17 mouse cellular contexts compared by ENCODE assay signal in genomic region chr15:90992871-90993270, GRCm38 (mm10). TPM values are rescaled to one million over a fixed set of nuclear protein-coding genes. Genes with fewer than 3 reads are reported as not detected.
A peak's percentile ranks its signal among the peaks of the same experiment; 100 is the strongest.
DNase-seq lines count a peak whose midpoint lies in the region; ATAC-seq and TF ChIP-seq lines count a peak whose summit lies in the region.
"Had no signal": no experiment of that assay in that cellular context is flagged by ENCODE, and none has a peak within 500 bp of the region (broad histone marks: within the 10 kb centered on the region; RNA-seq: fewer than 3 reads in every experiment).

No protein-coding gene starts in this region.

- H3K9me3 ChIP-seq in forebrain, embryonic 14.5 days (replicated peaks; ENCODE audit: control insufficient read depth, low read length) = no peaks in the 10 kb centered on the region
- H3K9me3 ChIP-seq in forebrain, embryonic 12.5 days = no peaks in the 10 kb centered on the region
- H3K9me3 ChIP-seq: embryonic facial prominence, embryonic 13.5 days; neural tube, embryonic 13.5 days had no signal

- TF ChIP-seq CTCF in lung, adult 2 months (IDR thresholded peaks at IDR 0.05; ENCODE audit: insufficient read depth, low read length) = no peak

- no peak overlapping the region for H3K4me2 ChIP-seq in forebrain, embryonic 14.5 days (ENCODE audit: low read length)
- H3K4me2 ChIP-seq in forebrain, embryonic 12.5 days = no peak overlapping the region
- peak overlapping the region; percentile 93 for H3K4me2 ChIP-seq in myocyte (ENCODE audit: low read depth)
- H3K4me2 ChIP-seq: embryonic facial prominence, embryonic 13.5 days; neural tube, embryonic 13.5 days had no signal

- no peaks in the 10 kb centered on the region for H3K4me1 ChIP-seq in forebrain, embryonic 14.5 days (ENCODE audit: control insufficient read depth, insufficient read depth, low read length)
- H3K4me1 ChIP-seq in forebrain, embryonic 12.5 days = peaks cover 5% of the 10 kb centered on the region; the same call in 1 of the 2 replicates
- H3K4me1 ChIP-seq in lung, adult 2 months (ENCODE audit: control insufficient read depth, insufficient read depth, low read length) = no peaks in the 10 kb centered on the region
- H3K4me1 ChIP-seq: embryonic facial prominence, embryonic 13.5 days had no signal

- no peaks in the 10 kb centered on the region for H3K27me3 ChIP-seq in forebrain, embryonic 14.5 days (replicated peaks; ENCODE audit: control insufficient read depth, insufficient read depth, low read length)
- no peaks in the 10 kb centered on the region for H3K27me3 ChIP-seq in forebrain, embryonic 12.5 days
- H3K27me3 ChIP-seq in myocyte (ENCODE audit: control insufficient read depth, insufficient read depth, insufficient read length) = no peaks in the 10 kb centered on the region
- H3K27me3 ChIP-seq: embryonic facial prominence, embryonic 13.5 days; neural tube, embryonic 13.5 days had no signal

- no peak overlapping the region for H3K4me3 ChIP-seq in forebrain, embryonic 14.5 days (ENCODE audit: low read depth, low read length)
- no peak overlapping the region for H3K4me3 ChIP-seq in forebrain, embryonic 12.5 days (replicated peaks)
- H3K4me3 ChIP-seq in lung, adult 2 months (replicated peaks; ENCODE audit: extremely low read depth, low read depth, low read length) = no peak overlapping the region
- H3K4me3 ChIP-seq in myocyte = no peak overlapping the region
- H3K4me3 ChIP-seq: embryonic facial prominence, embryonic 13.5 days; neural tube, embryonic 13.5 days had no signal

- H3K27ac ChIP-seq in forebrain, embryonic 14.5 days (ENCODE audit: low read depth, low read length) = no peak overlapping the region
- H3K27ac ChIP-seq in forebrain, embryonic 12.5 days = no peak overlapping the region
- H3K27ac ChIP-seq: embryonic facial prominence, embryonic 13.5 days; macrophage; neural tube, embryonic 13.5 days had no signal

- ATAC-seq in forebrain, embryonic 14.5 days = no peak
- ATAC-seq in forebrain, embryonic 12.5 days (ENCODE audit: low FRiP score) = no peak
- ATAC-seq: forebrain, embryonic 16.5 days; hindbrain, embryonic 16.5 days; midbrain, embryonic 16.5 days had no signal

- TF ChIP-seq POLR2A in lung, adult 2 months (IDR thresholded peaks at IDR 0.05; ENCODE audit: borderline replicate concordance, extremely low read depth, low read depth, low read length) = no peak
- TF ChIP-seq POLR2A in myocyte (IDR thresholded peaks at IDR 0.05; ENCODE audit: insufficient read length, low read depth) = no peak

- no peak overlapping the region for H3K9ac ChIP-seq in forebrain, embryonic 14.5 days (ENCODE audit: low read length)
- no peak overlapping the region for H3K9ac ChIP-seq in forebrain, embryonic 12.5 days
- H3K9ac ChIP-seq: embryonic facial prominence, embryonic 13.5 days; neural tube, embryonic 13.5 days had no signal

- WGBS in forebrain, embryonic 14.5 days = 60% methylated on average over 2 of the region's 2 CpGs
- WGBS in forebrain, embryonic 12.5 days = 74% methylated on average over 2 of the region's 2 CpGs
- 54% methylated on average over 2 of the region's 2 CpGs for WGBS in lung, adult 2 months

- H3K79me2 ChIP-seq in myocyte (ENCODE audit: control insufficient read depth, insufficient read depth) = no peaks in the 10 kb centered on the region

- DNase-seq in forebrain, embryonic 14.5 days (ENCODE audit: low spot score) = peak; percentile 62
- DNase-seq in kidney, adult 9 months = peak; percentile 21
- DNase-seq in kidney, postnatal 10 days = no peak
- DNase-seq in lung, postnatal 25 days (ENCODE audit: low spot score) = peak; percentile 14
- no peak for DNase-seq in lung, adult 2 months
- DNase-seq in embryo, embryonic 10 days (ENCODE audit: low spot score) = no peak
- DNase-seq: cerebellum, postnatal 25 days; gastrocnemius, postnatal 36 days; kidney, postnatal 14 days had no signal

- no peak overlapping the region for H3ac ChIP-seq in myocyte (ENCODE audit: control insufficient read depth, insufficient read length)

- peaks cover 74% of the 10 kb centered on the region for H3K36me3 ChIP-seq in forebrain, embryonic 14.5 days (ENCODE audit: control insufficient read depth, insufficient read depth, low read length)
- H3K36me3 ChIP-seq in forebrain, embryonic 12.5 days (replicated peaks) = peaks cover 68% of the 10 kb centered on the region
- H3K36me3 ChIP-seq in myocyte (ENCODE audit: control insufficient read depth, insufficient read depth) = no peaks in the 10 kb centered on the region

TF ChIP-seq in myocyte, 11 proteins besides CTCF, POLR2A, EP300 and RAD21:
- TF ChIP-seq MAX (IDR thresholded peaks at IDR 0.05; ENCODE audit: low read depth) = no peak
- TF ChIP-seq USF1 (IDR thresholded peaks at IDR 0.05; ENCODE audit: low read depth) = no peak
- TF ChIP-seq MYOD1 (IDR thresholded peaks at IDR 0.05; ENCODE audit: control insufficient read depth in 1 of 3, insufficient read length in 2 of 3, low read depth in 2 of 3) = no peak
- no peak for TF ChIP-seq POLR2AphosphoS2 (IDR thresholded peaks at IDR 0.05; ENCODE audit: insufficient read length, low read depth)
- TF ChIP-seq E2F4 (IDR thresholded peaks at IDR 0.05; ENCODE audit: insufficient read depth) = no peak
- no peak for TF ChIP-seq SRF (IDR thresholded peaks at IDR 0.05; ENCODE audit: control insufficient read depth, insufficient read length, low read depth)
- TF ChIP-seq TCF12 (IDR thresholded peaks at IDR 0.05; ENCODE audit: insufficient read depth, poor library complexity, severe bottlenecking) = no peak
- TF ChIP-seq MYOG (IDR thresholded peaks at IDR 0.05; ENCODE audit: control insufficient read depth in 1 of 3, insufficient read depth in 1 of 3, insufficient read length in 2 of 3, low read depth in 2 of 3) = no peak
- no peak for TF ChIP-seq REST (IDR thresholded peaks at IDR 0.05; ENCODE audit: insufficient read depth, insufficient read length)
- TF ChIP-seq CEBPB (IDR thresholded peaks at IDR 0.05; ENCODE audit: insufficient read depth, poor library complexity, severe bottlenecking) = no peak
- TF ChIP-seq TCF3 (IDR thresholded peaks at IDR 0.05; ENCODE audit: insufficient read length, low read depth) = no peak
TF ChIP-seq in myocyte: peak in this region for 0.

RNA-seq across cellular contexts. Expression of gene Kif21a, which starts 56.9 kb away (rescaled TPM):
- 50.3 and 53.6 TPM in 2 replicates for polyA plus RNA-seq in forebrain, embryonic 14.5 days (2014; fragmentation: Nextera tagmentation; extraction: Ambion mirVana)
- polyA plus RNA-seq in forebrain, embryonic 12.5 days (2016; fragmentation: Nextera tagmentation; extraction: Ambion mirVana) = 49.5 and 49.6 TPM in 2 replicates
- 5.8 and 8.4 TPM in 2 replicates for polyA plus RNA-seq in lung, adult 2 months (2012; rRNA removed)
- polyA plus RNA-seq in myocyte (2012; fragmentation: generic; extraction: Trizol) = 2.5 TPM
- polyA plus RNA-seq: macrophage had no signal

Comparison
In these comparisons a context has a peak if more than half of its experiments do, and no peak if none do; other contexts are left out.
1. DNase-seq: peak in forebrain, embryonic 14.5 days (single experiment), kidney, adult 9 months (single experiment) and lung, postnatal 25 days (single experiment); none in kidney, postnatal 10 days (single experiment), lung, adult 2 months (single experiment) and embryo, embryonic 10 days (single experiment).